Mouse (Mus musculus): ENCODE measurements around the gene Unc13a. TPM values are rescaled to one million over a fixed set of nuclear protein-coding genes. Genes with fewer than 3 reads are reported as not detected.
"Not testable (repeated sequence)": the region's sequence is repeated elsewhere in the genome, so short reads cannot be mapped to it uniquely, and the experiment has no call there.

Unc13a gene
- polyA plus RNA-seq, 1 experiment from 2014 or later, result 1.1 TPM

- peak overlapping the region; percentile 72 for H3K27ac ChIP-seq
- H3K9me3 ChIP-seq, result no peaks in the 10 kb centered on the region
- peak; percentile 79; the same call in 1 of the 2 replicates for ATAC-seq (ENCODE audit: insufficient read depth, low FRiP score, low read depth)
- H3K9ac ChIP-seq, result no peak overlapping the region
- H3K4me3 ChIP-seq (replicated peaks), result no peak overlapping the region
- H3K27me3 ChIP-seq (replicated peaks), result peaks cover 23% of the 10 kb centered on the region
- H3K4me1 ChIP-seq, result peaks cover 23% of the 10 kb centered on the region; the same call in 1 of the 2 replicates
- peak overlapping the region; percentile 7; the same call in 1 of the 2 replicates for H3K4me2 ChIP-seq
- WGBS, result 67% methylated on average over 3 of the region's 3 CpGs
- no peaks in the 10 kb centered on the region for H3K36me3 ChIP-seq
These were observed 31.4 kb upstream of the Unc13a start for GRCm38 (mm10) chr8:71702923-71703322.

GRCm38 (mm10) chr8:71702087-71702432 is 30.5 kb upstream of the Unc13a start:
- H3K27ac ChIP-seq, result peak overlapping the region; percentile 72; the same call in 1 of the 2 replicates

GRCm38 (mm10) chr8:71701414-71702086 is 30.0 kb upstream of the Unc13a start, which contains the start of gene B3gnt3:
TSS of gene B3gnt3 (minus strand) at chr8:71701789.
- H3K27me3 ChIP-seq (replicated peaks), result peaks cover 23% of the 10 kb centered on the region
- peak within 1 kb of the TSS; percentile 72; the same call in 1 of the 2 replicates for H3K27ac ChIP-seq
- peak; percentile 57 for ATAC-seq (ENCODE audit: insufficient read depth, low FRiP score, low read depth)
- H3K4me2 ChIP-seq, result peak within 1 kb of the TSS; percentile 58
- H3K9me3 ChIP-seq, result no peaks in the 10 kb centered on the region
- H3K4me1 ChIP-seq, result peaks cover 23% of the 10 kb centered on the region; the same call in 1 of the 2 replicates
- H3K9ac ChIP-seq, result 0 out of 2 replicates have a peak within 1 kb of the TSS, but pooled peaks have one; percentile 10
- peak within 1 kb of the TSS; percentile 36 for H3K4me3 ChIP-seq (replicated peaks)
- H3K36me3 ChIP-seq, result no peaks in the 10 kb centered on the region
- 12% methylated on average over 33 of the region's 34 CpGs for WGBS

More at GRCm38 (mm10) chr8:71702087-71702432, 30.5 kb upstream of the Unc13a start:
- 25% methylated on average over 4 of the region's 4 CpGs for WGBS
- H3K9ac ChIP-seq, result no peak overlapping the region
- peaks cover 23% of the 10 kb centered on the region; the same call in 1 of the 2 replicates for H3K4me1 ChIP-seq
- H3K9me3 ChIP-seq, result no peaks in the 10 kb centered on the region
- ATAC-seq (ENCODE audit: insufficient read depth, low FRiP score, low read depth), result peak; percentile 19; the same call in 1 of the 2 replicates
- H3K4me3 ChIP-seq (replicated peaks), result peak overlapping the region; percentile 36; the same call in 1 of the 2 replicates
- H3K36me3 ChIP-seq, result no peaks in the 10 kb centered on the region
- H3K27me3 ChIP-seq (replicated peaks), result peaks cover 23% of the 10 kb centered on the region
- H3K4me2 ChIP-seq, result peak overlapping the region; percentile 7; the same call in 1 of the 2 replicates

GRCm38 (mm10) chr8:71700493-71701269 is 29.1 kb upstream of the Unc13a start:
- Histone ChIP-seq H3K4me1 (peaks cover 23% of the 10 kb centered on the region; the same call in 1 of the 2 replicates), H3K27me3 (replicated peaks) (peaks cover 23% of the 10 kb centered on the region)

GRCm38 (mm10) chr8:71695456-71695855 is 23.9 kb upstream of the Unc13a start:
- H3K27me3 ChIP-seq (replicated peaks), result peaks cover 60% of the 10 kb centered on the region
- H3K27ac ChIP-seq; H3K4me3 ChIP-seq (replicated peaks); H3K36me3 ChIP-seq; ATAC-seq (ENCODE audit: insufficient read depth, low FRiP score, low read depth); H3K4me1 ChIP-seq; H3K9me3 ChIP-seq; H3K4me2 ChIP-seq; H3K9ac ChIP-seq: not testable (repeated sequence)
- 64% methylated on average over 12 of the region's 12 CpGs for WGBS

More at GRCm38 (mm10) chr8:71700493-71701269, 29.1 kb upstream of the Unc13a start:
- Histone ChIP-seq H3K4me3 (replicated peaks) (peak overlapping the region; percentile 36), H3K27ac (no peak overlapping the region), H3K9me3 (no peaks in the 10 kb centered on the region), H3K4me2 (peak overlapping the region; percentile 58), H3K9ac (0 out of 2 replicates have a peak overlapping the region, but pooled peaks have one; percentile 10), H3K36me3 (no peaks in the 10 kb centered on the region)
- peak; percentile 32 for ATAC-seq (ENCODE audit: insufficient read depth, low FRiP score, low read depth)
- WGBS, result 4% methylated on average over 29 of the region's 29 CpGs

GRCm38 (mm10) chr8:71693166-71694041 is 21.8 kb upstream of the Unc13a start:
- Histone ChIP-seq H3K27ac (no peak overlapping the region), H3K4me3 (replicated peaks) (peak overlapping the region; percentile 5; the same call in 1 of the 2 replicates), H3K36me3 (no peaks in the 10 kb centered on the region), H3K9ac (no peak overlapping the region), H3K4me2 (peak overlapping the region; percentile 34), H3K4me1 (peaks cover 8% of the 10 kb centered on the region; the same call in 1 of the 2 replicates), H3K27me3 (replicated peaks) (peaks cover 72% of the 10 kb centered on the region), H3K9me3 (no peaks in the 10 kb centered on the region)
- no peak for ATAC-seq (ENCODE audit: insufficient read depth, low FRiP score, low read depth)
- WGBS, result 11% methylated on average over 68 of the region's 68 CpGs

- Histone ChIP-seq H3K27ac (no peak overlapping the region), H3K9ac (no peak overlapping the region), H3K4me1 (peaks cover 11% of the 10 kb centered on the region; the same call in 1 of the 2 replicates), H3K36me3 (no peaks in the 10 kb centered on the region), H3K27me3 (replicated peaks) (peaks cover 81% of the 10 kb centered on the region), H3K4me3 (replicated peaks) (no peak overlapping the region), H3K9me3 (no peaks in the 10 kb centered on the region), H3K4me2 (no peak overlapping the region)
- 9% methylated on average over 30 of the region's 30 CpGs for WGBS
- ATAC-seq (ENCODE audit: insufficient read depth, low FRiP score, low read depth), result no peak
These were observed 21.0 kb upstream of the Unc13a start for GRCm38 (mm10) chr8:71692509-71692908.

- ATAC-seq (ENCODE audit: insufficient read depth, low FRiP score, low read depth), result no peak
- Histone ChIP-seq H3K27ac (no peak within 1 kb of the TSS), H3K36me3 (no peaks in the 10 kb centered on the region), H3K4me3 (replicated peaks) (no peak within 1 kb of the TSS), H3K4me2 (no peak within 1 kb of the TSS), H3K27me3 (replicated peaks) (peaks cover 100% of the 10 kb centered on the region), H3K9me3 (no peaks in the 10 kb centered on the region), H3K4me1 (peaks cover 34% of the 10 kb centered on the region), H3K9ac (no peak within 1 kb of the TSS)
- WGBS, result 10% methylated on average over 33 of the region's 33 CpGs
These were observed 17.5 kb upstream of the Unc13a start, which contains the start of gene Insl3 for GRCm38 (mm10) chr8:71689028-71689427. TSS of gene Insl3 (plus strand) at chr8:71689214.

- H3K9ac ChIP-seq, result no peak overlapping the region
- peaks cover 100% of the 10 kb centered on the region for H3K27me3 ChIP-seq (replicated peaks)
- no peaks in the 10 kb centered on the region for H3K36me3 ChIP-seq
- H3K4me3 ChIP-seq (replicated peaks), result no peak overlapping the region
- 7% methylated on average over 8 of the region's 8 CpGs for WGBS
- H3K27ac ChIP-seq, result no peak overlapping the region
- H3K9me3 ChIP-seq, result no peaks in the 10 kb centered on the region
- no peak for ATAC-seq (ENCODE audit: insufficient read depth, low FRiP score, low read depth)
- peaks cover 26% of the 10 kb centered on the region for H3K4me1 ChIP-seq
- H3K4me2 ChIP-seq, result no peak overlapping the region
These were observed 16.1 kb upstream of the Unc13a start for GRCm38 (mm10) chr8:71687616-71688015.

GRCm38 (mm10) chr8:71686143-71686734 is 14.7 kb upstream of the Unc13a start:
- ATAC-seq (ENCODE audit: insufficient read depth, low FRiP score, low read depth), result peak; percentile 32; the same call in 1 of the 2 replicates
- Histone ChIP-seq H3K27me3 (replicated peaks) (peaks cover 100% of the 10 kb centered on the region), H3K36me3 (no peaks in the 10 kb centered on the region), H3K4me2 (peak overlapping the region; percentile 50), H3K4me3 (replicated peaks) (peak overlapping the region; percentile 20), H3K27ac (no peak overlapping the region), H3K9me3 (no peaks in the 10 kb centered on the region), H3K9ac (no peak overlapping the region), H3K4me1 (peaks cover 30% of the 10 kb centered on the region)
- WGBS, result 4% methylated on average over 23 of the region's 23 CpGs

- H3K4me3 ChIP-seq (replicated peaks), result peak overlapping the region; percentile 20
- peaks cover 99% of the 10 kb centered on the region for H3K27me3 ChIP-seq (replicated peaks)
- H3K27ac ChIP-seq, result no peak overlapping the region
- H3K4me1 ChIP-seq, result peaks cover 30% of the 10 kb centered on the region
- peak overlapping the region; percentile 50 for H3K4me2 ChIP-seq
- no peaks in the 10 kb centered on the region for H3K9me3 ChIP-seq
- H3K36me3 ChIP-seq, result no peaks in the 10 kb centered on the region
- no peak overlapping the region for H3K9ac ChIP-seq
- WGBS, result 11% methylated on average over 29 of the region's 29 CpGs
- no peak for ATAC-seq (ENCODE audit: insufficient read depth, low FRiP score, low read depth)
These were observed 14.0 kb upstream of the Unc13a start for GRCm38 (mm10) chr8:71685573-71685972.
